Mouse (Mus musculus): ENCODE data around the gene Serpina3b. TPM values are rescaled to one million over a fixed set of nuclear protein-coding genes. Genes with fewer than 3 reads are reported as not detected.

Serpina3b gene
- polyA plus RNA-seq (2014; fragmentation: Illumina TruSeq; extraction: RNeasy Lipid Tissue Mini Kit (QIAGEN cat#74804); ENCODE audit: low read depth, low replicate concordance), result not detected

GRCm38 (mm10) chr12:104127696-104128095 is at the start of gene Serpina3b:
Serpina3b (plus strand) TSS chr12:104127996.

GRCm38 (mm10) chr12:104100768-104101167 is 27.0 kb upstream of the Serpina3b start, which contains the start of gene Serpina5:
Serpina5 (plus strand) TSS chr12:104101113.

GRCm38 (mm10) chr12:104112333-104112732 is 15.5 kb upstream of the Serpina3b start, which contains the start of gene Serpina3a:
Serpina3a (plus strand) TSS chr12:104112724.

GRCm38 (mm10) chr12:104153656-104154055 is 25.9 kb downstream of the Serpina3b start, which contains the start of gene Serpina3c:
Serpina3c (minus strand) TSS chr12:104153870.

Other genes with a start within 250 kb of the Serpina3b start
- gene Serpina1c, start 223.1 kb upstream of the Serpina3b start, polyA plus RNA-seq (2014; fragmentation: Illumina TruSeq; extraction: RNeasy Lipid Tissue Mini Kit (QIAGEN cat#74804); ENCODE audit: low read depth, low replicate concordance), result 4,710 TPM
- gene Serpina1e, start 169.0 kb upstream of the Serpina3b start, polyA plus RNA-seq (2014; fragmentation: Illumina TruSeq; extraction: RNeasy Lipid Tissue Mini Kit (QIAGEN cat#74804); ENCODE audit: low read depth, low replicate concordance), result 214 TPM
- gene Serpina11, start 138.0 kb upstream of the Serpina3b start, polyA plus RNA-seq (2014; fragmentation: Illumina TruSeq; extraction: RNeasy Lipid Tissue Mini Kit (QIAGEN cat#74804); ENCODE audit: low read depth, low replicate concordance), result 6.4 TPM
- gene Serpina9, start 114.2 kb upstream of the Serpina3b start, polyA plus RNA-seq (2014; fragmentation: Illumina TruSeq; extraction: RNeasy Lipid Tissue Mini Kit (QIAGEN cat#74804); ENCODE audit: low read depth, low replicate concordance), result 0.37 TPM
- gene Serpina12, start 83.6 kb upstream of the Serpina3b start, polyA plus RNA-seq (2014; fragmentation: Illumina TruSeq; extraction: RNeasy Lipid Tissue Mini Kit (QIAGEN cat#74804); ENCODE audit: low read depth, low replicate concordance), result 0.69 TPM
- not detected for gene Serpina5, start 26.9 kb upstream of the Serpina3b start, polyA plus RNA-seq (2014; fragmentation: Illumina TruSeq; extraction: RNeasy Lipid Tissue Mini Kit (QIAGEN cat#74804); ENCODE audit: low read depth, low replicate concordance)
- not detected for gene Serpina3a, start 15.3 kb upstream of the Serpina3b start, polyA plus RNA-seq (2014; fragmentation: Illumina TruSeq; extraction: RNeasy Lipid Tissue Mini Kit (QIAGEN cat#74804); ENCODE audit: low read depth, low replicate concordance)
- not detected for gene Serpina3c, start 25.9 kb downstream of the Serpina3b start, polyA plus RNA-seq (2014; fragmentation: Illumina TruSeq; extraction: RNeasy Lipid Tissue Mini Kit (QIAGEN cat#74804); ENCODE audit: low read depth, low replicate concordance)
- gene Serpina3f, start 86.5 kb downstream of the Serpina3b start, polyA plus RNA-seq (2014; fragmentation: Illumina TruSeq; extraction: RNeasy Lipid Tissue Mini Kit (QIAGEN cat#74804); ENCODE audit: low read depth, low replicate concordance), result 3.5 TPM
- 7.4 TPM for gene Serpina3g, start 108.2 kb downstream of the Serpina3b start, polyA plus RNA-seq (2014; fragmentation: Illumina TruSeq; extraction: RNeasy Lipid Tissue Mini Kit (QIAGEN cat#74804); ENCODE audit: low read depth, low replicate concordance)
- gene Serpina3i, start 135.1 kb downstream of the Serpina3b start, polyA plus RNA-seq (2014; fragmentation: Illumina TruSeq; extraction: RNeasy Lipid Tissue Mini Kit (QIAGEN cat#74804); ENCODE audit: low read depth, low replicate concordance), result not detected
- gene Serpina3j, start 186.6 kb downstream of the Serpina3b start, polyA plus RNA-seq (2014; fragmentation: Illumina TruSeq; extraction: RNeasy Lipid Tissue Mini Kit (QIAGEN cat#74804); ENCODE audit: low read depth, low replicate concordance), result not detected
- gene Serpina3k, start 210.5 kb downstream of the Serpina3b start, polyA plus RNA-seq (2014; fragmentation: Illumina TruSeq; extraction: RNeasy Lipid Tissue Mini Kit (QIAGEN cat#74804); ENCODE audit: low read depth, low replicate concordance), result 9,330 TPM
- 471 TPM for gene Serpina3m, start 210.5 kb downstream of the Serpina3b start, polyA plus RNA-seq (2014; fragmentation: Illumina TruSeq; extraction: RNeasy Lipid Tissue Mini Kit (QIAGEN cat#74804); ENCODE audit: low read depth, low replicate concordance)

All from liver, adult 10 weeks (tissue).